Mouse (Mus musculus): ENCODE results near the gene Syt1.
A peak's percentile ranks its signal among the peaks of the same experiment; 100 is the strongest.

Gene Syt1

DNA sequence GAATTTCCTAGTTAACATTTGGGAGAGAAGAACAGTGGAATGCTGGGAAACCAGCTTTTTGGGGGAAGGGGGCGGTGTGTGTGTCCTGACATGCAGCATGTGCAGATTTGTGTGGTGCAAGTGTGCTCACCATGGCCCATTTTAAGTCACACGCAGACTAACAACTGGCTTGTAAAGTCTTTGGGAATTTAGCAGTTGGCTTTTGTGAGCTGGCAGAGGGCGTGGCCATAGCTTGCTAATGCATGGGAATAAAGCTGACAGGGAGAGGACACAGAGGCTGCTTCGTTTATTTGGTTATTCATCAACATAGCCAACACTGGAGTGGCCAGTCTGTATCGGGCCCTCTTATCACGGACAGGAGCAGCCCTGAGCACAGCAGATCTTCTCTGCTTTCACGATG, 505.9 kb downstream of the Syt1 start:
- no peak for DNase-seq

- no peak for DNase-seq
Observed at GRCm38 (mm10) chr10:108504128-108504870, 506.5 kb downstream of the Syt1 start.

- DNase-seq, result no peak
Observed at GRCm38 (mm10) chr10:108490231-108490630, 520.6 kb downstream of the Syt1 start.

DNA sequence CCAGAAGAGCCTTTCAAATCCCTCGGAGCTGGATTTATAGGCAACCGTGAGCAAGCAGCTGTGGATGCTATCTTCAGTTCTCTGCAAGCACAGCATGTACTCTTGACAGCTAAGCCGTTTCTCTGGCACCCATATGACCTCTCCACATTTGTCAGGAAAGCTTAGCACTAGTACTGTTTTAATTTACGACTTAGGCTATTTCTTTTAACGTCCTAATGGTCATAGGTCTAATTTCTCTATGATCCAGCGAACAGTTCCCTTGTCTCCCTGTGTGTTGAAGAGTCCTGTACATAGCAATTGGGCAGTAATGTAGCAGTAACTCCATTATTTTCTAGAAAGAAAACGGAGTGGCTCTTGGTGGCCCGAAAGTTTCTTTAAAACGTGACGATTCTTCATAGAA, 526.8 kb downstream of the Syt1 start:
- DNase-seq, result no peak

GRCm38 (mm10) chr10:108480146-108480850, 530.5 kb downstream of the Syt1 start:
- DNase-seq, result no peak

GRCm38 (mm10) chr10:108470319-108470955, 540.3 kb downstream of the Syt1 start:
- DNase-seq, result peak; percentile 36

- DNase-seq, result no peak
Observed at GRCm38 (mm10) chr10:108466539-108466938, 544.2 kb downstream of the Syt1 start.

- DNase-seq, result no peak
Observed at GRCm38 (mm10) chr10:108461862-108462261, 548.9 kb downstream of the Syt1 start.

DNA sequence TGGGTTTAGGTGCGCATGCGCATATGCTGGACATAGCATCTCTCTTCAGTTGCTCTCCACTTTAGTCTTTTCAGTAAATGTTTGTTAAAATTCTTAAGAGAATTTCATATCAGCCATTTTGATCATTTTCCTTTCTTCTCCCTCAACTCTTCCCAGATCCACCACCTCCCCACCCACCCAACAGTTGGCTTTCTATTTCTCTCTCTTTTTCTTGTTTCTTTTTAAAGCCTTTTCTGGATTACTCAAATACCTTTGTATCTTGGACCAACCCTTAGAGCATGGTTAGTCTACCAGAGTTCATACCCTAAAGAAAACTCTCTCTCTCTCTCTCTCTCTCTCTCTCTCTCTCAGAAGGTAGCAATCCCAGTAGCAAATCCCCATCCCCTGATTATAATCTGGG, 553.7 kb downstream of the Syt1 start:
- no peak for DNase-seq

DNA sequence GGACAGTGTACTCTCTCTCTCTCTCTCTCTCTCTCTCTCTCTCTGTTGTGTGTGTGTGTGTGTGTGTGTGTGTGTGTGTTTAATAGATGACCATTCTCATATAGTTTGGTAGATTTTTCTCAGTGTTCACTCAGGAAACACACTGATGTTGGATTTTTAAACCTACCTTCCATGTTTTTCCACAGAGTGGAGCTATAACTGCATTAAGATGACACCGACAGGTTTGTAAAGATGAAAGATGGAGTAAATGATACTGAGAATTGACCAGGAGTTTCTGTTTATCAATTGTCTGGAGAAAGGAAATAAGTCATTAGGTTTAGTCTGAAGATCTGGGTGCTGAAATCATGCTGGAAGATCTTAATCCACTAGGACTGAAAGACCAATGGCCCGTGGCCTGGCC, 554.9 kb downstream of the Syt1 start:
- no peak for DNase-seq

- no peak for DNase-seq
Observed at GRCm38 (mm10) chr10:108455204-108455603, 555.6 kb downstream of the Syt1 start.

GRCm38 (mm10) chr10:108454691-108455117, 556.1 kb downstream of the Syt1 start:
- no peak for DNase-seq

DNA sequence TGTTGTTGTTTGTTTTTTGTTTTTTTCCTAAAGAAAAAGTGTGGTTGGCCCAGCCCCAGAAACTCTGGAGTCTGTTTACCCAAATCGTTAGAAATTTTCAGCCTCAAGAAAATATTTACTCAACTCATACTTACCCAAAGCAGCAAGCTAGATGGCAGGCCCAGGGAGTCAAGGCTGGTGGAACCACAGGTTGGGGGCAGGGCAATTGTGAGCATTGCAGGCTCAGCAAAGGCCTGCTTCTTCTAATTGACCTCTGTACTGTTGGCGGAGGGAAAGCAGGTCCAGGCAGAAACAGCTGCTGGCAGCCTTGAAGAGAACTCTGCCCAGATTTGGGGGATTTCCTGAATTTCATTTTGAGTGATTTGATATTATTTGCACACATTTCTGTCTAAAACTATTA, 557.2 kb downstream of the Syt1 start:
- no peak for DNase-seq

DNA sequence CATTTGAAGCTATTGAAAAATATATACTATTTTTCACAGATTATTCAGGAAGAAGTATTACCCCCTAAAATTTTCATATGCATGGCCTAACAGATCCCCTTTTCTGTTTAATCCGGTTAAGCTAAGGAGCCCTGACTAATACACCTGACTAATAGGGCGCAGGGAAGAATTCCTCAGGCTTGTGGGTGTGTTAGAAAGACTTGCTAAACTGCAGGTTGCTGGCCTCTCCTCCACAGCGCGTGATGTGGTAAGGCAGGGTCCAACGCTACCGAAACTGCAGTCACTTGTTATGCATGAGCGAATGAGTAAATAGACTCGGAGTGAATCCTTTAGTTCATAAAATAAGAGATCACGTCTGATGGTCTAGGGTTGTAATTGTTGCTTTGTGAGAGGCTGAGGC, 558.4 kb downstream of the Syt1 start:
- DNase-seq, result no peak

GRCm38 (mm10) chr10:108451516-108451915, 559.3 kb downstream of the Syt1 start:
- DNase-seq, result no peak

GRCm38 (mm10) chr10:108450401-108450800, 560.4 kb downstream of the Syt1 start:
- DNase-seq, result no peak

GRCm38 (mm10) chr10:108448421-108448820, 562.4 kb downstream of the Syt1 start:
- DNase-seq, result no peak
